Mouse (Mus musculus) neural tube, embryonic 14.5 days (tissue): Measurements from ENCODE around the gene Gper1. TPM values are rescaled to one million over a fixed set of nuclear protein-coding genes. Genes with fewer than 3 reads are reported as not detected.

ENCODE experiments used
- ATAC-seq: fragments of 200-750 bp; cut with Nextera tagmentation; 2 replicates; pipeline ENCODE4 v1.8.0; 2017; ENCODE audit warnings: low read depth, mild to moderate bottlenecking, moderate TSS enrichment, moderate library complexity
- H3K27ac ChIP-seq: fragments of 300-500 bp; sonication (generic); 2 replicates; pipeline ENCODE4 v1.5.1; 2014; ENCODE audit warnings: low read depth, mild to moderate bottlenecking, control low read depth, low read length, moderate library complexity, mixed read lengths
- H3K27me3 ChIP-seq: fragments of 300-500 bp; sonication (generic); 2 replicates; pipeline ENCODE4 v1.6.1; 2014; ENCODE audit warnings: low read length; ENCODE audit not compliant: control insufficient read depth, insufficient read depth
- H3K36me3 ChIP-seq: fragments of 300-500 bp; sonication (generic); 2 replicates; pipeline ENCODE4 v1.6.1; 2014; ENCODE audit warnings: low read length, mixed read lengths; ENCODE audit not compliant: control insufficient read depth, insufficient read depth
- H3K4me1 ChIP-seq: fragments of 300-500 bp; sonication (generic); 2 replicates; pipeline ENCODE4 v1.6.1; 2014; ENCODE audit warnings: low read length; ENCODE audit not compliant: control insufficient read depth, insufficient read depth
- H3K4me2 ChIP-seq: fragments of 300-500 bp; sonication (generic); 2 replicates; pipeline ENCODE4 v1.6.1; 2014; ENCODE audit warnings: mild to moderate bottlenecking, low read depth, low read length, control low read depth
- H3K4me3 ChIP-seq: fragments of 300-500 bp; sonication (generic); 2 replicates; pipeline ENCODE4 v1.5.1; 2014; ENCODE audit warnings: low read depth, low read length, control low read depth, mixed read lengths
- H3K9ac ChIP-seq: fragments of 300-500 bp; sonication (generic); replicated peaks from 2 replicates; pipeline ENCODE4 v1.6.1; 2014; ENCODE audit warnings: low read depth, mild to moderate bottlenecking, control low read depth, low read length, mixed read lengths
- H3K9me3 ChIP-seq: fragments of 300-500 bp; sonication (generic); 2 replicates; pipeline ENCODE4 v1.6.1; 2016; ENCODE audit warnings: low read length; ENCODE audit not compliant: control insufficient read depth
- WGBS: fragments of 180-500 bp; shearing (Covaris S2); extraction: QIAGEN DNeasy Blood & Tissue Kit; methylation state at CpG from one replicate; pipeline ENCODE4 v1.1.7; 2014; 5-methylcytosine and 5-hydroxymethylcytosine counted together
- polyA plus RNA-seq: library from polyadenylated mRNA; unstranded; fragments of >200 nt; fragmentation: Nextera tagmentation; extraction: Ambion mirVana; gene quantifications from 2 replicates; pipeline ENCODE4 v1.2.1, GENCODE M21; 2014

Gper1 gene
- polyA plus RNA-seq, 1 experiment from 2014 or later: 6.2 TPM

DNA sequence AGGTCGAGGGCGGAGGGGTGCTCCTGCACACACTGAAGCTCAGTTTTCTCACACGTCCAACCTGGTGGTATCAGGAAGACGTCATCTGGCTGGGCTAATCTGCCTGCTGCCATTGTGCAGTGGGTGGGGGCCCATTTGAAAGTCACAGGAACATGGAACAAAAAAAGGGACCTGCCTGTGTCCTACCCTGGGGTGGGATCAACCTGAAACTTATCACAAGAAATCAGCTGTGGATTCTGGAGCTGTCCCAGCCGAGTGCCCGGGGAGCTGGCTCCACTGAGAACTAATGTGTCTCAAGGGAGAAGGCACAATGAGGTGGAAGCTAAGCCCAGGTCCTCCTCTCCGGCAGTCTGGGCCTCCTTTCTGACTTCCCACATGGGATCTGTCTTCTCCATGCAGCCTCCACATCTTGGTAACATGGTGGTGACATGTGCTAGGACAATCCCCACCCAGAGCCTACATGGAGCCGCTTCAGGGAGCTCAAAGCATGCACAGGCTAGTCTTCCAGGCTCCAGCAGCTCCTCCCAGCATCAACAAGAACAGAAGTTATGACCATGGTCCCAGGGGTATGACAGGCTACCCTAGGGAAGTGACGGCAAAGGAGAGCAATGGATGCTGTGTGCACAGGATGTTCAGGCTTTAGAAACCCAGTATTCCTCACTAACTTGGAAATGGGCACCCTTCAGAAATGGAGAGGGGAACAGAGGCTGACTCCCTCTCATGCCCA, 11.1 kb downstream of the Gper1 start:
- no peaks in the 10 kb centered on the region for H3K9me3 ChIP-seq
- peaks cover 54% of the 10 kb centered on the region for H3K4me1 ChIP-seq
- H3K4me2 ChIP-seq: no peak overlapping the region
- H3K36me3 ChIP-seq: no peaks in the 10 kb centered on the region
- H3K27me3 ChIP-seq: no peaks in the 10 kb centered on the region
- no peak overlapping the region for H3K9ac ChIP-seq
- H3K27ac ChIP-seq: no peak overlapping the region
- H3K4me3 ChIP-seq: no peak overlapping the region
- ATAC-seq: no peak
- 73% methylated on average over 9 of the region's 9 CpGs for WGBS

DNA sequence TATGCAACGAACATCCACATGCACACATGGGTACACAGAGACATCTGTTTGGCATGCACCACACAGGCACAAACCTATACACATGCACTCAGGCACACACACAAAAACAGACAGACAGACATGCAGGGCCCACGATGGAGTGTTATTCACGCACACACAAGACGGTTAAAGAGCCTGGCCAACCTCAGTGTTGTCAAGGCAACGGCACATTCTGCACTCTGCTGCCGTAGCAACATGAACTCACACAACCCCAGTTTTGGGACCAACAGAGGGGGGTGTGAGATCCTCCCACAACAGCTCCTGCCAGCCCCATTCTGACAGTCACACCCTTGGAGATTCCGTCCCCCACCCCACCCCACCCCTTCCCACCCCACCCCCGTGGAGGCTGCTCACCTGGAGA, 12.0 kb downstream of the Gper1 start:
- Histone ChIP-seq H3K9ac (no peak overlapping the region), H3K4me1 (peaks cover 45% of the 10 kb centered on the region), H3K27ac (no peak overlapping the region), H3K9me3 (no peaks in the 10 kb centered on the region), H3K36me3 (no peaks in the 10 kb centered on the region), H3K4me3 (no peak overlapping the region), H3K27me3 (no peaks in the 10 kb centered on the region), H3K4me2 (no peak overlapping the region)
- 20% methylated on average over 8 of the region's 8 CpGs for WGBS
- peak; percentile 62; the same call in 1 of the 2 replicates for ATAC-seq

- peaks cover 25% of the 10 kb centered on the region for H3K4me1 ChIP-seq
- no peak overlapping the region for H3K4me2 ChIP-seq
- H3K9me3 ChIP-seq: no peaks in the 10 kb centered on the region
- H3K27me3 ChIP-seq: no peaks in the 10 kb centered on the region
- no peak overlapping the region for H3K27ac ChIP-seq
- H3K4me3 ChIP-seq: no peak overlapping the region
- H3K9ac ChIP-seq: no peak overlapping the region
- H3K36me3 ChIP-seq: no peaks in the 10 kb centered on the region
- no peak for ATAC-seq
- 94% methylated on average over 4 of the region's 4 CpGs for WGBS
Measured at GRCm38 (mm10) chr5:139437769-139438168, 14.8 kb downstream of the Gper1 start.

DNA sequence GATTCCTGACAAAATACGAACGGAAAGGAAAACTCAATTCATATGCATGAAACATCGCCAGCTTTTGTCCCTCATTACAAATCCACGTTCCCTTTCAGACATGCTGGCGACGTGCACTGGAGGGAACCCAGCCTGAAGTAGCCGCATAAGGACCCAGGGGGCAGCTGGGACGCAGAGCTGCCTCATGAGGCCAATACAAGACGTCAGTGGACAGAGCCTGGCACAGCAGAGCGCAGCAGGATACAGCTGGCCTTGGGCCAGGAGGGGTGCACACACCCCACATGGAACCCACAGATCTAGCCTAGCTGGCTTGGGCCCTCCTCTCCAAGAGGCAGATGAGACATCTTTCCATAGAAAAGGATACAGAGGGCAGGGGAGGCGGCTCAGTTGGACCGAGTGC, 15.5 kb downstream of the Gper1 start:
- H3K4me1 ChIP-seq: peaks cover 24% of the 10 kb centered on the region
- 62% methylated on average over 12 of the region's 12 CpGs for WGBS
- H3K9ac ChIP-seq: no peak overlapping the region

GRCm38 (mm10) chr5:139440451-139440850, 17.5 kb downstream of the Gper1 start:
- Histone ChIP-seq H3K9me3 (no peaks in the 10 kb centered on the region), H3K9ac (no peak overlapping the region), H3K27ac (no peak overlapping the region), H3K4me1 (peaks cover 8% of the 10 kb centered on the region; the same call in 1 of the 2 replicates), H3K36me3 (no peaks in the 10 kb centered on the region), H3K4me2 (no peak overlapping the region), H3K4me3 (no peak overlapping the region), H3K27me3 (no peaks in the 10 kb centered on the region)
- 64% methylated on average over 5 of the region's 5 CpGs for WGBS
- no peak for ATAC-seq

More for the DNA sequence above, 15.5 kb downstream of the Gper1 start:
- Histone ChIP-seq H3K4me3 (no peak overlapping the region), H3K27ac (no peak overlapping the region), H3K36me3 (no peaks in the 10 kb centered on the region), H3K4me2 (no peak overlapping the region), H3K27me3 (no peaks in the 10 kb centered on the region), H3K9me3 (no peaks in the 10 kb centered on the region)
- ATAC-seq: no peak

DNA sequence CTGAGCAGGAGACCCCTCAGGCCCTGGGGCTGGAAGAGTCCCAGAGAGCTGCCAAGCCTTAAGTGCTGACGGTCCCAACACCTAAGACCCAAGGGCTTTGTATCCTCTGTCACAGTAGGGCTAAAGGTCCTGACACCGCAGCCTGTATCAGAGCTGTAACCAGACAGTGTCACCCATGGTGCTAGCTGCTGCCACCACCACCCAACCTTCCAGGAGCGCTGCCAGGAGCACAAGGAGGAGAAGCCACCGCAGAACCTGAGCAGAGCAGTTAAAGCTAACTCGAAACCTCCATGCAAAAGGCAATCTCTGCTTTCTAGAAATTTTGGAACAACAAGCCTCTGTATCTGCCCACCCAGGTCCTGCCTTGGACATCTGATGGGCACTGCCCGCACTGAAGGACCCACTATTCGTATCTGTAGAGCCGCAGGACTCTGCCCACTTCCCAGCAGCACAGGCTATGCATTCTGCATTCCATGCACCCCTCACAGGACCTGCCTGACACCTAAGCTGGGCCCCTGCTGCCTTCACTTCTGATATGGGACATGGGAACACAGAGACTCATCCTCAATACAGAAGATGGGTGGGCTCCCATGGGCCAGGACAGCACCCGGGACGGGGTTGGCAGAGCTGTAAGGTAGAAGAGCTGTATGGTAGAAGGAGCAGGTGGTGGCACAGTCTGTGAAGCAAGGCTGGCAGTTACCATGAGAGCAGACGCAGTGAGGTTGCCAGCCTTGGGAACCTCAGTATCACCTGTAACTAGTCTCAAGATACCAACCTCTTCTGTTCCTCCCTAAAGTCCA, 18.2 kb downstream of the Gper1 start:
- WGBS: 95% methylated on average over 11 of the region's 11 CpGs
- no peak for ATAC-seq
- no peak overlapping the region; the same call in 1 of the 2 replicates for H3K27ac ChIP-seq

DNA sequence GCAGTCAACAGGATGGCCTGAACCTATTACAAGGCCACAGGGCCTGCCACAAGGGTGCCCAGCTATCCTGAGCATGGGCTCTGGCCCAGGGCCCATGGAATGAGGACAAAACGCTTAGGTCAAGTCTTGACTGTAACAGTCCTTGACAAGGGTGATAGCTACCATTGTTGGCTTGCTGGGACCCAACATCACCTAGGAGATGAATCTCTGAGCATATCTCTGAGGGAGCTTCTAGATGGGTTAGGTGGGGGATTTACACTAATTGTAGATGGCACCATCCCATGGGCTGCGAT, 18.7 kb downstream of the Gper1 start:
- Histone ChIP-seq H3K9me3 (no peaks in the 10 kb centered on the region), H3K27me3 (no peaks in the 10 kb centered on the region), H3K9ac (no peak overlapping the region), H3K36me3 (no peaks in the 10 kb centered on the region), H3K4me3 (no peak overlapping the region), H3K4me1 (peaks cover 7% of the 10 kb centered on the region; the same call in 1 of the 2 replicates), H3K4me2 (no peak overlapping the region), H3K27ac (peak overlapping the region; percentile 16; the same call in 1 of the 2 replicates)
- no peak for ATAC-seq
- WGBS: 87% methylated on average over 2 of the region's 2 CpGs

More for the DNA sequence above, 18.2 kb downstream of the Gper1 start:
- H3K27me3 ChIP-seq: no peaks in the 10 kb centered on the region
- no peak overlapping the region for H3K4me3 ChIP-seq
- no peaks in the 10 kb centered on the region for H3K36me3 ChIP-seq
- no peak overlapping the region for H3K9ac ChIP-seq
- H3K4me2 ChIP-seq: no peak overlapping the region
- peaks cover 7% of the 10 kb centered on the region; the same call in 1 of the 2 replicates for H3K4me1 ChIP-seq
- H3K9me3 ChIP-seq: no peaks in the 10 kb centered on the region

- H3K4me2 ChIP-seq: no peak overlapping the region
- no peaks in the 10 kb centered on the region for H3K27me3 ChIP-seq
- WGBS: 67% methylated on average over 12 of the region's 12 CpGs
- H3K9ac ChIP-seq: no peak overlapping the region
- no peaks in the 10 kb centered on the region for H3K36me3 ChIP-seq
- H3K4me3 ChIP-seq: no peak overlapping the region
- no peaks in the 10 kb centered on the region for H3K9me3 ChIP-seq
- H3K4me1 ChIP-seq: peaks cover 7% of the 10 kb centered on the region; the same call in 1 of the 2 replicates
- no peak for ATAC-seq
- H3K27ac ChIP-seq: peak overlapping the region; percentile 24; the same call in 1 of the 2 replicates
Measured at GRCm38 (mm10) chr5:139442428-139442827, 19.5 kb downstream of the Gper1 start.

DNA sequence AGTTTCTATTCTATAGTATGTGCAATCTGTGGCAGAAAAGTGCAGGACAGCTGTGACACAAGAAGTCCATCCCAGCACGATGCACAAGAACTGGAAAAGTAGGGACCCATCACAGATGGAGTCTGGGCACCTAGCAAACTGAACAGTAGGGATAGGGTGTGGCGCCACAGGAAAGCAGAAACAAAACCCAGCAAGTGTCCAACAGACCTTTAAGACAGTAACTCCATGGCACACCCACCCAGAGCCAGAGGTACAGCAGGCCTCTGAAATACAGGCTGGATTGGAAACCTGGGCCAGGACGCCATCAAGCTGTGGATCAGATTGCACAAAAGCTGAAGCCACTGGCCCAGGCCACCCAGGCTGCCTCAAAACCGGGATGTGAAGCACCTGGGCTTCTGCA, 20.0 kb downstream of the Gper1 start:
- Histone ChIP-seq H3K27me3 (no peaks in the 10 kb centered on the region), H3K9ac (no peak overlapping the region), H3K4me3 (no peak overlapping the region), H3K4me1 (peaks cover 7% of the 10 kb centered on the region; the same call in 1 of the 2 replicates), H3K9me3 (no peaks in the 10 kb centered on the region), H3K27ac (peak overlapping the region; percentile 44; the same call in 1 of the 2 replicates), H3K36me3 (no peaks in the 10 kb centered on the region), H3K4me2 (no peak overlapping the region)
- 79% methylated on average over 4 of the region's 4 CpGs for WGBS
- ATAC-seq: no peak
